Mouse (Mus musculus) cortical plate, adult 2 months (tissue): ENCODE data around the gene Gm572.

Source experiments
- CTCF ChIP-seq: fragments of 200-500 bp; IDR thresholded peaks from 2 replicates; pipeline ENCODE4 v1.5.1; 2011; ENCODE audit warnings: mild to moderate bottlenecking, control low read depth, low read length; ENCODE audit not compliant: insufficient read depth; ENCODE audit errors: extremely low read depth
- POLR2A ChIP-seq: fragments of 200-500 bp; IDR thresholded peaks from 2 replicates; pipeline ENCODE4 v1.6.1; 2011; ENCODE audit warnings: mild to moderate bottlenecking, low read length, control low read depth; ENCODE audit not compliant: insufficient read depth; ENCODE audit errors: extremely low read depth

DNA sequence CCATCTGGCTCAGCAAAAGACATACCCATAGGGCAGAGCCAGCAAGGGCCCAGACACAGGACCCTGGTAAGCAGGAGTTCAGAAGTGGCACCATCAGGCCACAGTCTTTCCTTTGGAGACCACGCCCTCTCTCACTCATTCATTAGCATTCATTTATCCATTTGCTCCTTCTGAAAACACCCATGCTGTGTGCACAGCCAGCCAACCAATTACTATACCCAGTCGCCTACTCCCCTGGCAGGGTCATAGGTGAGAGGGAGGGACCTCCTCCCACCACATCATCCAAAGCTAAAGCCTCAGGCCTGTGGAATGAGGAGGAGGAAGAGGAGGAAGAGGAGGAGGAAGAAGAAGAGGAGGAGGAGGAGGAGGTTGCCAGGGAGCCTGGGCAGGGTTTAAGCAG, 67.3 kb downstream of the Gm572 start:
- TF ChIP-seq POLR2A (no peak), CTCF (no peak)
